Mouse (Mus musculus): ENCODE data around the gene Gm379. TPM values are rescaled to one million over a fixed set of nuclear protein-coding genes. Genes with fewer than 3 reads are reported as not detected.

Gene Gm379
- total RNA-seq (2021) = not detected
- long read RNA-seq, experiment 1 = 0 reads
- long read RNA-seq, experiment 2 = 0 reads

DNA sequence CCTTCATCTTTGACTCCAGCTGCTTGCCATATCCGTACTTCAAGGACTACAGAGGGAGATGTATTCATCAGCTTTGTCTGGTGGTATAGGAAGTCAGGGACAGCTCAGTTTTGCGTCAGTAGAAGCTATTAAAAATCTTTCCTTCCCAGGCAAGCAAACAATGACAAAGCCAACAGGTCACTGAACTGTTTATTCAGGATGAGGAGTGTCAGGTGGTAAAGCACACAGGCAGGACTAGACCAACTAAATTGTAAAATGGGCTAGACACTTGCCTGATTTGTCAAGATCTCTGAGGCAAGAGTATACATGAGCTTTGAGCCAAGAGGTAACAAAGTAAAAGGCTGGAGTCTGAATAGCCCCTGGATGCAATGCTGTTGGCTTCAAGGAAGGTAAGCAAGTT is at the start of gene Gm379:
Gm379 (minus strand) TSS at position 7 of the 400 bp plus-strand sequence.
- DNase-seq (ENCODE audit: low spot score in 2 of 2) = no peak

DNA sequence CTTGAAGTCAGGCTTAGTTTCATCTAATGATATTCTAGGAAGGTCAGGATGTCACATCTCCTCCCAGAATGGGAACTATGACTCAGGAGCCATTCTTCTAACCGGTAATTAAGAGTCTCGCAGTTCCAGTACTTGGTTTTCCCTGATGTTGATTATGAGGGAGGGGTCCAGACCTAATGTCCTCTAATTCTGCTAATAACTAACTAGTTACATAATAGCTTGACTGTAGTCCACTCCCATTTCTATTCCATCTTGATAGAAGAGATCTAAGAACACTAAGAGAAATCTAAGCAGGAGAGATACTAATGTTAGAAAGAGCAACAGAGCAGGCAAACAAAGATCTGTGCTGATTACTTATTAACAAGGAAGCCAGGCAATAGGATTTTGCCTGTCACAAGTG is 39.6 kb upstream of the Gm379 start:
- no peak for DNase-seq (ENCODE audit: low spot score in 2 of 2)

- DNase-seq (ENCODE audit: low spot score in 2 of 2) = no peak
Measured at GRCm38 (mm10) chrX:108668868-108669267, 4.2 kb upstream of the Gm379 start.

GRCm38 (mm10) chrX:108621991-108622390 is 42.7 kb downstream of the Gm379 start:
- no peak for DNase-seq (ENCODE audit: low spot score in 2 of 2)

DNA sequence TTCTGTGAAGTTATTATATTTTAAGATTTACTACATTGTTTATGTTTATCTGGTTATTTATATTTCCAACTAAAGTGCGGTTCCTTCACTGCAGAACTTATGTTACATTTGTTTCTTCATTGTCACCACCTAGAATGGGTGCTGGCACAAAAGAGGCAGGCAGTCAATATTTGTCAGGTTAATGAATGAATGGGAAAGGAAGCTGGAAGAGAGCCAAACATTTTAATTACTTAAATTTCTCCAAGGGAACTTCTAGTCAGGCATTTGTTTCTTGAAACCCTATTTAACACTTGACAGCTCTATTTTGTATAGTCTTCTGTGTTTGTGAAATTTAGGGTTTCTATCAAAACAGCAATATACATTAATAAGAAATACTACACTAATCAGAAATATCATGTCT is 43.8 kb downstream of the Gm379 start:
- no peak for DNase-seq (ENCODE audit: low spot score in 2 of 2)

Other genes with a start within 250 kb of the Gm379 start
- 10 to 100 TPM; 24.1 to 24.4 TPM for gene Brwd3, start 169.5 kb upstream of the Gm379 start, total RNA-seq (2021)

All from layer of hippocampus, postnatal 14 days (tissue).